Mouse (Mus musculus) lung, embryonic 14.5 days (tissue): ENCODE results near the gene Fndc9. TPM values are rescaled to one million over a fixed set of nuclear protein-coding genes. Genes with fewer than 3 reads are reported as not detected.

Source experiments
- ATAC-seq: fragments of 200-750 bp; cut with Nextera tagmentation; 2 replicates; pipeline ENCODE4 v1.8.0; 2017; ENCODE audit warnings: mild to moderate bottlenecking, moderate TSS enrichment, moderate library complexity; ENCODE audit not compliant: insufficient read depth
- DNase-seq: peaks from one replicate; pipeline ENCODE4 v3.0.0-alpha.2; 2015
- H3K27ac ChIP-seq: fragments of 300-500 bp; sonication (generic); 2 replicates; pipeline ENCODE4 v1.5.1; 2014; ENCODE audit warnings: low read depth, mild to moderate bottlenecking, moderate library complexity
- H3K27me3 ChIP-seq: fragments of 300-500 bp; sonication (generic); 2 replicates; pipeline ENCODE4 v1.6.1; 2014; ENCODE audit warnings: low read length, control low read depth; ENCODE audit not compliant: insufficient read depth
- H3K36me3 ChIP-seq: fragments of 300-500 bp; sonication (generic); 2 replicates; pipeline ENCODE4 v1.6.1; 2014; ENCODE audit warnings: control low read depth; ENCODE audit not compliant: insufficient read depth
- H3K4me1 ChIP-seq: fragments of 300-500 bp; sonication (generic); 2 replicates; pipeline ENCODE4 v1.6.1; 2014; ENCODE audit warnings: antibody characterized with exemption, control low read depth; ENCODE audit not compliant: insufficient read depth
- H3K4me2 ChIP-seq: fragments of 300-500 bp; sonication (generic); 2 replicates; pipeline ENCODE4 v1.6.1; 2014; ENCODE audit warnings: mild to moderate bottlenecking
- H3K4me3 ChIP-seq: fragments of 300-500 bp; sonication (generic); 2 replicates; pipeline ENCODE4 v1.5.1; 2014; ENCODE audit warnings: low read depth, low read length
- H3K9ac ChIP-seq: fragments of 300-500 bp; sonication (generic); 2 replicates; pipeline ENCODE4 v1.6.1; 2014
- H3K9me3 ChIP-seq: fragments of 300-500 bp; sonication (generic); 2 replicates; pipeline ENCODE4 v1.6.1; 2016; ENCODE audit warnings: low read depth, low read length, control low read depth
- CTCF ChIP-seq: IDR thresholded peaks from 2 replicates; pipeline ENCODE4 v1.5.1; 2016; ENCODE audit warnings: antibody characterized with exemption, low read depth
- WGBS: fragments of 180-500 bp; shearing (Covaris S2); extraction: QIAGEN DNeasy Blood & Tissue Kit; methylation state at CpG from one replicate; pipeline ENCODE4 v1.1.7; 2014; 5-methylcytosine and 5-hydroxymethylcytosine counted together
- polyA plus RNA-seq: library from polyadenylated mRNA; unstranded; fragments of >200 nt; fragmentation: Nextera tagmentation; extraction: Ambion mirVana; gene quantifications from 2 replicates; pipeline ENCODE4 v1.2.1, GENCODE M21; 2014

Gene Fndc9
- polyA plus RNA-seq, 1 experiment from 2014 or later: not detected

DNA sequence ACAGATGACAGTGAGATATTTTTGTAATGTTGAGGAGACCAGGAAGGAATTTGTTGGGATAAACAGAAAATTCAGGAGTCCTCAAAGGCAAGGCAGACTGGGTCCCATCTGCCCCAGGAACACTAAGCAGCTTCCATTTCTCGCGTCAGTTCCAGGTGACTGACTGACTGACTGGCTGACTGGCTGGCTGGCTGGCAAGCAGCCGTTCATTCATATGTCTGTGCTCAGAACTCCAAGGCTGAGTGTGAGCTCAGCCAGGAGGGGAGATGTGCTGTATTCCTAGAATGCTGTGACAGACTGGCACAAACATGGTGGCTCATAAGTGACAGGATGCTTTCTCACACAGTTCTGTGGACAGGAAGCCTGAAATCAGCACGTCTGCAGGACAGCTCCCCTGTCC is 1.4 kb upstream of the Fndc9 start:
- 71% methylated on average over 4 of the region's 4 CpGs for WGBS
- no peak for ATAC-seq
- no peak for DNase-seq

DNA sequence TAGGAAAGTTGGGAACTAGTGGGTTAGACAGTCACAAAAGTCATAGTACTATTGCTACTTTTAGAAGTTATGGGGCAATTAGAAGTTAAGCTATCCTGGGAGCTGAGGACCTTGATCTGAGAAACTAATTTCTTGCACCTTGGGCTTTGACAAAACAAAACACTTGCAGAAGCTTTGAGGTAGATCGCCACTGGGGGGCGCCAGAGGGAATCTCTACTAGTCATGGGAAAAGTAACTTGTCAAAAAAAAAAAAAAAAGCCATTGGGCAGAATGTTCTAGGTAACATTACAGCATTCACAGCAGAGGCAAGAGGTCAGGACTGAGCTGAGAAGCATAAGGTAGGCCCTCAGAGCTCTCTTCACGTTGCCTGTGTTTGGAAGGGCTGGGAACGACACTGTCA is 1.6 kb downstream of the Fndc9 start:
- Histone ChIP-seq H3K27ac (no peak overlapping the region), H3K27me3 (no peaks in the 10 kb centered on the region), H3K9me3 (no peaks in the 10 kb centered on the region), H3K9ac (no peak overlapping the region), H3K36me3 (no peaks in the 10 kb centered on the region), H3K4me1 (no peaks in the 10 kb centered on the region), H3K4me2 (no peak overlapping the region), H3K4me3 (no peak overlapping the region)
- peak; percentile 51 for TF ChIP-seq CTCF
- 40% methylated on average over 4 of the region's 4 CpGs for WGBS
- peak; percentile 76 for DNase-seq
- no peak for ATAC-seq

More for the DNA sequence above, 1.4 kb upstream of the Fndc9 start:
- Histone ChIP-seq H3K27ac (no peak overlapping the region), H3K4me3 (no peak overlapping the region), H3K9ac (no peak overlapping the region), H3K9me3 (no peaks in the 10 kb centered on the region), H3K36me3 (no peaks in the 10 kb centered on the region), H3K27me3 (no peaks in the 10 kb centered on the region), H3K4me2 (no peak overlapping the region), H3K4me1 (no peaks in the 10 kb centered on the region)
- no peak for TF ChIP-seq CTCF

DNA sequence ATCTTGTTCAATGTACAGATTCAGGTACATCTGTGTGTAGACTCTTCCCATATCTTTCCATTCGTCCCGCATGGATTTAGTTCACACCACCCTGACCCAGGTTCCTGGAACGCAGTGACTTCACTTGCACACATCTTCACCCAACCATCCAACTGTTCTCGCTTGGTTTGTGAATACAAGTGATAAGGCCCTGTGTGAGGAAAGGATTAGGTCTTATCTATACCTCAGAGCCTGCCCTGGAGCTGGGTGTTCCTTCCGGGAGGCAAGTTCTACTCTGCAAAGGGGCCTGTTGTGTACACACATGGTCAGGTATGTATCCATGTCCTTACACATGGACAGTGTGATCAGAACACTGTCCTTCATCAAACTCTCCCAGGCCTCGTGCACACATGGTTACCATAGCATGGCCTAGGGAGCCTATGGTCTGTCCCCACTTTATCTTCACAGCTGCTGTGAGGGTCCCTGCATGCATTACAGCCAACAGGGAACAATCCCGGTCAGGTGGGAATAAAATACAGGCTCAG is 5.9 kb downstream of the Fndc9 start:
- 88% methylated on average over 7 of the region's 7 CpGs for WGBS
- no peaks in the 10 kb centered on the region for H3K27me3 ChIP-seq
- no peaks in the 10 kb centered on the region for H3K36me3 ChIP-seq
- H3K9ac ChIP-seq: no peak overlapping the region
- ATAC-seq (no peak), DNase-seq (no peak)
- H3K4me1 ChIP-seq: no peaks in the 10 kb centered on the region
- H3K4me2 ChIP-seq: no peak overlapping the region
- H3K27ac ChIP-seq: no peak overlapping the region
- no peak for TF ChIP-seq CTCF
- no peaks in the 10 kb centered on the region for H3K9me3 ChIP-seq
- H3K4me3 ChIP-seq: no peak overlapping the region

DNA sequence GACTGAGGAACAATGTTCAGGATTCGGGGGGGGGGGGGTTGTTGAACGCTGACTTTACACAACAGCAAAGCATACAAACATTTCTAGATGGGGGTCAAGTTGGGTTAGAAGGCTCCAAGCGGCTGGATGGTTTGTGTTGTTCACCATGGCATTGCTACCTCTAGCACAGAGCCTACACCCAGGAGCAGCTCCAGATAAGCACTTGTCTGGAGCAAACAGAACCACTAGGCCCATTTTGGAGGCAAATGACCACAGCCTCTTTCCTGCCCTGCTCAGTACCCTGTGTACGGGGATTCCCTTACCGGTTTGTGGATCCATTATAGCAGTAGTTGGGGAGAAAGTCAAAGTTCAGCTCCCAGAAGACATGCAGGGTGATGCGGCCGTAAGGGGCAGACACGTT is 6.7 kb downstream of the Fndc9 start:
- Histone ChIP-seq H3K9me3 (no peaks in the 10 kb centered on the region), H3K4me2 (no peak overlapping the region), H3K27ac (no peak overlapping the region), H3K4me1 (no peaks in the 10 kb centered on the region), H3K27me3 (no peaks in the 10 kb centered on the region), H3K4me3 (no peak overlapping the region), H3K36me3 (no peaks in the 10 kb centered on the region), H3K9ac (no peak overlapping the region)
- no peak for TF ChIP-seq CTCF
- no peak for DNase-seq
- WGBS: 86% methylated on average over 8 of the region's 8 CpGs
- no peak for ATAC-seq

DNA sequence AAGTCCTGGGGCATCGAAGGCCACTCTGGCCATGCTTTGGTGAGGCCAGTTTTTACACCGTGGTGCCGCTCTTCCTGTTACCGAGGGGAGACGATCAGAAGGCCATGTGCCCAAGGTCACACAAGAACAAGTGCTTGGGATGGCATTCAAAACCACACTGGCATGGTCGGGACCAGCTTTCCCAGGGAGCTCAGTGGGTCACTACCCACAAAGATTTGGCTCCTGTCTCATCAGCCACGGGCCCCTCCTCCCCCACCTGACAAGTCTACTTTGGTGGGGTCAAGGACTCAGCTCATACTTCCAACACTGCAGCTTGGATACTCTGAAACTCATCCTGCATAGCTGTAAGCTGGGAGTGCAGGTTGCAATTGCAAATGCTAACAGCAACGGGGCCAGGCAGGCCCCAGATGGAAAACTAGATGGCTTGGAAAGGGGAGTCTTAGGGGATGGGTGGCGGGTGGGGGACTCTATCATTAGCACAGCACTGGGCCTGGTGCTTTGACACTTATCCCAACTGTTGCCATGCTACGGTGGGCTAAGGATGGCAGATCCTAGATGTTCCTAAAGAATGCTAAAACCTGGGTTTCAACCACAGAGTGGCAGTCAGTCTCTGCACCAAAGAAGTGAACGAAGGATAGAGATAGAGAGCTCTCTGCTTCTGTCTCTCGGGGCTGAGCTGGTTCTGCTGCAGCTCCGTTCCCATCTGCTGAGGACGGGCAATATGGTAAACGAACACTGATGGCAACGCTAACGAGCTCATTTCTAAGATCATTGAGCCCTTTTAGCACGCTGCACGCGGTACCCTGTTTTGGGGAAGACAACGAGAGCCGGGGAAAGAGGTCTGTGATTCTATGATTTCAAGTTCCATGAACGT is 9.6 kb downstream of the Fndc9 start:
- Histone ChIP-seq H3K4me2 (no peak overlapping the region), H3K9ac (no peak overlapping the region), H3K36me3 (no peaks in the 10 kb centered on the region), H3K27me3 (no peaks in the 10 kb centered on the region), H3K4me1 (no peaks in the 10 kb centered on the region), H3K4me3 (no peak overlapping the region), H3K27ac (no peak overlapping the region), H3K9me3 (no peaks in the 10 kb centered on the region)
- TF ChIP-seq CTCF: no peak
- DNase-seq: no peak
- WGBS: 87% methylated on average over 23 of the region's 23 CpGs
- ATAC-seq: no peak

DNA sequence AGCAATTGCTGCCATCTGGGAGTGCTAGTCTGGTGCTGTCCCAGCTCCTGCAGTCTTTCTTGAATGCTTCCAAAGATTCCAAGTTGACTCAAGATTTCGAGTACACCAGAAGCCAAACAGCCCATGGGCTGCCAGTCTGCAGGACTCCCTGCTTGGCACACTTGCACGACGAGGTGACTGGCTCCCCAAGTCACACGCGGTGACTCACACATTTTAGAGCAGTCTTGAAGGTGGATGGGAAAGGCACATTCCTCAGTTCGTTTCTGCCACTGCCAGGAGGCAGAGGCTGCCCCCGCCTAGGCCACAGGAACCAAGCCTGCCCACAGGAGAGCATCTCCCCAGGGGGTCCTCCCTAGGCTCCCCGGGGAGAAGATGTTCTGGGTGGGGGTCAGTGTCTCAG is 10.6 kb downstream of the Fndc9 start:
- TF ChIP-seq CTCF: no peak
- 54% methylated on average over 8 of the region's 8 CpGs for WGBS
- Histone ChIP-seq H3K27me3 (no peaks in the 10 kb centered on the region), H3K27ac (no peak overlapping the region), H3K4me3 (no peak overlapping the region), H3K36me3 (no peaks in the 10 kb centered on the region), H3K9ac (no peak overlapping the region), H3K4me1 (no peaks in the 10 kb centered on the region), H3K4me2 (no peak overlapping the region), H3K9me3 (no peaks in the 10 kb centered on the region)
- ATAC-seq (no peak), DNase-seq (no peak)

DNA sequence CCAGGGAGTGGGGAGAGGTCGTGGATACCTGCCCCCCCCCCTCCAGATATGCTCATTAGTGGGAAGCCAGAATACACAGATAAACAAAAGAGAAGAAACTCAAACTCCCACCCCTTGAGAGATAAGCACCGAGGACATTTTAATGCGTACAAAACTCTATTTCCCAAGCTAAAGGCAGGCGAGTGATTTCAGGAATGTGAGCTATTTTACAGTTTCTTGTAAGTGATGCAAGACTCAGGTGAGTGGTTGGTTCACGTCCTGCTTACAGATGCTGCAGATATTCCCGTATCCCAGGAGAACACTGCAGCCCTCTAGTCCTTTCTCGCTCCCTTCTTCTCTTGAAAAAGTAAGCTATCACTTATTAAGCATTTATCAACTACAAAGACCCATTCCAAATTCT is 11.1 kb downstream of the Fndc9 start:
- ATAC-seq (no peak), DNase-seq (no peak)
- Histone ChIP-seq H3K4me2 (no peak overlapping the region), H3K27me3 (no peaks in the 10 kb centered on the region), H3K27ac (no peak overlapping the region), H3K4me3 (no peak overlapping the region), H3K9me3 (no peaks in the 10 kb centered on the region), H3K4me1 (no peaks in the 10 kb centered on the region), H3K36me3 (no peaks in the 10 kb centered on the region), H3K9ac (no peak overlapping the region)
- TF ChIP-seq CTCF: no peak
- WGBS: 35% methylated on average over 7 of the region's 7 CpGs
